Mouse (Mus musculus): ENCODE results near the gene BC080695.
"Not testable (repeated sequence)": the region's sequence is repeated elsewhere in the genome, so short reads cannot be mapped to it uniquely, and the experiment has no call there.

DNA sequence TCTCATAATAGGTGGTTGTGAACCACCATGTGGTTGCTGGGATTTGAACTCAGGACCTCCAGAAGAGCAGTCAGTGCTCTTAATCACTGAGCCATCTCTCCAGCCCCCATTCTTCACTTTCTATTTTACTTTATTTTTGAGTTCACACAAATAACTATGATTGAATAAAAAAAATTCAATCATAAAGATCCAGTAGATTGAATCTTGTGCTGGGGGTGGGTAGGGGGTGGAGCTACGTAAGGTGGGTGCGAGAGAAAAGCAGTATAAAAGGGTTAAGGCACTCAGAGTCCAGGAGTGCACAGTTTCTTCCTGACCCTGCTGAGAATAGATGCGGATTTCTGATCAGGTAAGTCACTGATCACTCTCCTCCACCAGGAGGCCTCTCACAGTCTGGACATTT lies 15.8 kb upstream of the BC080695 start, which contains the start of gene Gm13040:
- TF ChIP-seq CTCF (conservative IDR thresholded peaks at IDR 0.05; ENCODE audit: low read length); POU5F1 (IDR thresholded peaks at IDR 0.05; ENCODE audit: borderline replicate concordance, low read length): not testable (repeated sequence)
